Mouse (Mus musculus): ENCODE measurements at regions not wholly inside any gene's neighbourhood (a gene's known extent, or its start where the extent isn't known, plus 50 kb on each side); places are given as distances from the start of the nearest gene placed in this dataset.
A peak's percentile ranks its signal among the peaks of the same experiment; 100 is the strongest.

GRCm38 (mm10) chr15:8582676-8583075, 62.9 kb upstream of the Gm2310 start:
- Histone ChIP-seq H3K4me2 (no peak overlapping the region), H3K36me3 (no peaks in the 10 kb centered on the region), H3K27ac (ENCODE audit: poor library complexity, severe bottlenecking) (no peak overlapping the region), H3K27me3 (replicated peaks) (peaks cover 15% of the 10 kb centered on the region), H3K4me1 (replicated peaks) (no peaks in the 10 kb centered on the region), H3K9ac (no peak overlapping the region), H3K9me3 (replicated peaks) (no peaks in the 10 kb centered on the region), H3K4me3 (no peak overlapping the region)
- WGBS: 57% methylated on average over 6 of the region's 6 CpGs
- no peak for ATAC-seq (ENCODE audit: insufficient number of reproducible peaks, low FRiP score)

DNA sequence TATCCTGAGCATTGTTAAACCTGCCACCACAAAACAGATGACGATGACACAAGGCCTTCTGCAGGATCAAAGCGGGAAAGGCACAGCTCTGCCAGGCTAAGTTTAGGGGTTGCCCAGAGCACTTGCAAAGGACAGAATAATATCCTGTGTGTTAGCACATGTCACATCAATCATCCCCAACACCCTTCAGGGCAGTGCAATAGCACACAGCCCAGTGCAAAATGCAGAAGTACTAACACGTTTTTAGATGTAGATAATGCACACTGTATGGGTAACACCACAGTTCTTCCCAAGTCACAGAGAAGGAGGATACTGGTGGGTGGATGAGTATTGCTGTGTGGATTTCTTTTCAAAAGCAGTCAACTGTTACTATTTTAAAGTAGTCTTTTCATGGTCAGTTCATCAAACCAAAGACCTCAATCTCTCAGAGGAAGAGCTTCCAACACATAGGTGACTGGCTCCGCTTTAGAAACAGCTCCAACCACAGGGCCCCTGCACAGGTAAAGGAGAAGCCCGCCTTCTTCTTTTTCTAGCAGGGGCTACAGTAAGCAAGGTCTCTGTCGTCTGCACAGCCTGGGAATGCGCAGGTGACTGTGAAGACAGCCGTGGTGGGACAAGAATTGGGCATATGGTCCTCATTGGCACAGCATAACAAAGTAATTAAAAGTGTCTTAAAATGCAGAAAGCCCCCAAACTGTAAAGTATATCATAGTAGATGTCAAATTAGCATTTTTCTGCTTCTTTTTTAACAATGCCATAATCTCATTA, 61.6 kb upstream of the Gm2310 start:
- Histone ChIP-seq H3K9me3 (replicated peaks) (no peaks in the 10 kb centered on the region), H3K4me3 (no peak overlapping the region), H3K27ac (ENCODE audit: poor library complexity, severe bottlenecking) (no peak overlapping the region), H3K9ac (no peak overlapping the region), H3K27me3 (replicated peaks) (peaks cover 15% of the 10 kb centered on the region), H3K4me1 (replicated peaks) (no peaks in the 10 kb centered on the region), H3K4me2 (no peak overlapping the region), H3K36me3 (no peaks in the 10 kb centered on the region)
- WGBS: 61% methylated on average over 8 of the region's 8 CpGs
- no peak for ATAC-seq (ENCODE audit: insufficient number of reproducible peaks, low FRiP score)

- no peak for ATAC-seq (ENCODE audit: insufficient number of reproducible peaks, low FRiP score)
- H3K9me3 ChIP-seq (replicated peaks): no peaks in the 10 kb centered on the region
Measured at GRCm38 (mm10) chr15:8580077-8580476, 60.3 kb upstream of the Gm2310 start.

GRCm38 (mm10) chr15:8577480-8577881, 57.7 kb upstream of the Gm2310 start:
- Histone ChIP-seq H3K4me2 (no peak overlapping the region), H3K4me3 (no peak overlapping the region), H3K9ac (no peak overlapping the region), H3K36me3 (no peaks in the 10 kb centered on the region), H3K27ac (ENCODE audit: poor library complexity, severe bottlenecking) (no peak overlapping the region), H3K4me1 (replicated peaks) (no peaks in the 10 kb centered on the region), H3K9me3 (replicated peaks) (no peaks in the 10 kb centered on the region), H3K27me3 (replicated peaks) (peaks cover 15% of the 10 kb centered on the region)
- no peak for ATAC-seq (ENCODE audit: insufficient number of reproducible peaks, low FRiP score)
- WGBS: 17% methylated on average over 3 of the region's 3 CpGs

More at GRCm38 (mm10) chr15:8580077-8580476, 60.3 kb upstream of the Gm2310 start:
- H3K27ac ChIP-seq (ENCODE audit: poor library complexity, severe bottlenecking): no peak overlapping the region
- H3K4me1 ChIP-seq (replicated peaks): no peaks in the 10 kb centered on the region
- H3K4me3 ChIP-seq: no peak overlapping the region
- no peak overlapping the region for H3K9ac ChIP-seq
- no peaks in the 10 kb centered on the region for H3K36me3 ChIP-seq
- H3K27me3 ChIP-seq (replicated peaks): peaks cover 15% of the 10 kb centered on the region
- H3K4me2 ChIP-seq: no peak overlapping the region

DNA sequence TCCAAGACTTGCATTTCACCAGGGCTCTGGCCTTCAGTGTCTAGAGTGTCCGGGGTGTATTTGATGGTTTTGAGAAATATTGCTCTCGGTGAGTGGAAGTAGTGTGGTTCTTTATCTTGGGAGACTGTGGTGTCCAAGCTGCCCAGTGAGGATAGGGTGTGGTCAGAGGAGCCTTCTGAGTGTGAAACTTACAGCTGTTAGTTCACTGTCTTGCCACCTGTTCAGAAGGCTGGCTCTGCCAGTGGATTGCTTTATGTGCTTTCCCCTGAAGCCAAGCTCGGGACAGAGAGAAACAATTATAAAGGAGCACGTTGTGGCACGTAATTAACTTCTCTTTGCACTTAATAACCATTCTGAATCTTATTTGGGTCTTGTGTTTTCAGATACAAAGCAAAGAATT, 57.2 kb upstream of the Gm2310 start:
- Histone ChIP-seq H3K27ac (ENCODE audit: poor library complexity, severe bottlenecking) (no peak overlapping the region), H3K36me3 (no peaks in the 10 kb centered on the region), H3K9ac (no peak overlapping the region), H3K9me3 (replicated peaks) (no peaks in the 10 kb centered on the region), H3K4me1 (replicated peaks) (no peaks in the 10 kb centered on the region), H3K4me2 (no peak overlapping the region), H3K4me3 (no peak overlapping the region), H3K27me3 (replicated peaks) (peaks cover 15% of the 10 kb centered on the region)
- no peak for ATAC-seq (ENCODE audit: insufficient number of reproducible peaks, low FRiP score)
- WGBS: 68% methylated on average over 5 of the region's 5 CpGs

- Histone ChIP-seq H3K4me2 (peak overlapping the region; percentile 99), H3K36me3 (no peaks in the 10 kb centered on the region), H3K4me1 (replicated peaks) (peaks cover 6% of the 10 kb centered on the region), H3K9me3 (replicated peaks) (no peaks in the 10 kb centered on the region), H3K27ac (ENCODE audit: poor library complexity, severe bottlenecking) (no peak overlapping the region), H3K9ac (peak overlapping the region; percentile 69), H3K27me3 (replicated peaks) (peaks cover 20% of the 10 kb centered on the region), H3K4me3 (peak overlapping the region; percentile 76)
- WGBS: 6% methylated on average over 11 of the region's 11 CpGs
- no peak for ATAC-seq (ENCODE audit: insufficient number of reproducible peaks, low FRiP score)
Measured at GRCm38 (mm10) chr15:8569617-8570016, 49.9 kb upstream of the Gm2310 start.

All from heart, embryonic 12.5 days (tissue).